Mouse (Mus musculus) neural tube, embryonic 11.5 days (tissue): ENCODE results near the gene Scgb1c1. TPM values are rescaled to one million over a fixed set of nuclear protein-coding genes. Genes with fewer than 3 reads are reported as not detected.

Experiments used
- ATAC-seq: fragments of 200-750 bp; cut with Nextera tagmentation; 2 replicates; pipeline ENCODE4 v1.8.0; 2017; ENCODE audit warnings: moderate number of reproducible peaks, mild to moderate bottlenecking, moderate TSS enrichment, moderate library complexity; ENCODE audit not compliant: insufficient read depth, low FRiP score, low TSS enrichment
- DNase-seq: peaks from one replicate; pipeline ENCODE4 v3.0.0-alpha.2; 2015; ENCODE audit warnings: low spot score
- H3K27ac ChIP-seq: fragments of 300-500 bp; sonication (generic); 2 replicates; pipeline ENCODE4 v1.5.1; 2014; ENCODE audit warnings: low read depth, mild to moderate bottlenecking, low read length
- H3K27me3 ChIP-seq: fragments of 300-500 bp; sonication (generic); 2 replicates; pipeline ENCODE4 v1.6.1; 2014; ENCODE audit warnings: mild to moderate bottlenecking, low read length, mixed read lengths; ENCODE audit not compliant: control insufficient read depth, insufficient read depth
- H3K36me3 ChIP-seq: fragments of 300-500 bp; sonication (generic); 2 replicates; pipeline ENCODE4 v1.6.1; 2014; ENCODE audit warnings: mild to moderate bottlenecking, low read length, moderate library complexity, mixed read lengths; ENCODE audit not compliant: control insufficient read depth, insufficient read depth
- H3K4me1 ChIP-seq: fragments of 300-500 bp; sonication (generic); 2 replicates; pipeline ENCODE4 v1.6.1; 2014; ENCODE audit warnings: low read length, mixed read lengths; ENCODE audit not compliant: control insufficient read depth, insufficient read depth
- H3K4me2 ChIP-seq: fragments of 300-500 bp; sonication (generic); 2 replicates; pipeline ENCODE4 v1.6.1; 2014; ENCODE audit warnings: low read depth, mild to moderate bottlenecking, moderate library complexity
- H3K4me3 ChIP-seq: fragments of 300-500 bp; sonication (generic); 2 replicates; pipeline ENCODE4 v1.5.1; 2014; ENCODE audit warnings: low read depth, low read length
- H3K9ac ChIP-seq: fragments of 300-500 bp; sonication (generic); 2 replicates; pipeline ENCODE4 v1.6.1; 2014; ENCODE audit warnings: mild to moderate bottlenecking, low read length
- H3K9me3 ChIP-seq: fragments of 300-500 bp; sonication (generic); 2 replicates; pipeline ENCODE4 v1.6.1; 2016; ENCODE audit warnings: low read length; ENCODE audit not compliant: control insufficient read depth
- WGBS: fragments of 180-500 bp; shearing (Covaris S2); extraction: QIAGEN DNeasy Blood & Tissue Kit; methylation state at CpG from one replicate; pipeline ENCODE4 v1.1.7; 2014; 5-methylcytosine and 5-hydroxymethylcytosine counted together
- polyA plus RNA-seq: library from polyadenylated mRNA; unstranded; fragments of >200 nt; fragmentation: Nextera tagmentation; extraction: Ambion mirVana; gene quantifications from 2 replicates; pipeline ENCODE4 v1.2.1, GENCODE M21; 2014

Scgb1c1 gene
- not detected in 2 replicates for polyA plus RNA-seq

DNA sequence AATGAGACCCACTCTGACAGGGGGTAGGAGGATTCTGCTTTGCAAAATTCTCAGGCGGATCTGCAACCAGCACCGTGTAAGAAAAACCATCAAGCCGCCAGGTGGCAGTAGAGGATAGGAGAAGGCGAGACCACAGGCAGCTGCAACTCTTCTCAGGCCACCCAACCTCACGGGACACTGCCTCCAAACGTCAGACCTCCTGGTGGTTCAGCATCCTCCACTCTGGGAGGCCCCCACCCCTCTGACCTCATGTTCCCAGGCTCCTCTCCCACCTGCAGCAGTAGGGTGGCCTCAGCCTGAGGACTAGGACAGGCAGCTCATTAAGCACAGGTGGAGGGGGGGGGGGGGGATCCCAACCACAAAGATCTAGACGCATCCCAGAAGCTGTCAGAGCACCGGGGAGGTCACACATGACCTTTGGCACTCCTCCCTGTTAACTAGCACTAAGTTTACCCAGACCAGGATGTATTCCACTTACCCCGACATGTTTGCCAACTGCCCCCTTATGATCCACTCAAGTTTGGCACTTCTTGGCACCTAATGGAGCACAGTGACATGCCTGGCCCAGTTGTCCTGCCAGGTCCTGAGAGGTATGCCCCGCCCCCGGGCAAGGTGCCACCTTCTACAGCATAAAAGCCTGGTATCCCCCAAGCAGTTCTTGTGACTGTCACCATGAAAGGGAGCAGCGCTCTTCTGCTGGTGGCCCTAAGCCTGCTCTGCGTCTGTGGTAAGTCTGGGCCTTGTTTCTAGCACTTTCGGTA, at the start of gene Scgb1c1:
Gene Scgb1c1, plus strand, starts transcription at position 643 of the 761 bp plus-strand sequence.
- no peaks in the 10 kb centered on the region for H3K36me3 ChIP-seq
- ATAC-seq (peak; percentile 85), DNase-seq (peak; percentile 89)
- H3K4me3 ChIP-seq, result no peak within 1 kb of the TSS
- no peak within 1 kb of the TSS for H3K27ac ChIP-seq
- WGBS, result 34% methylated on average over 14 of the region's 14 CpGs
- 0 out of 2 replicates have a peak, but pooled peaks cover 4% of the 10 kb centered on the region for H3K27me3 ChIP-seq
- H3K4me1 ChIP-seq, result no peaks in the 10 kb centered on the region
- H3K4me2 ChIP-seq, result no peak within 1 kb of the TSS
- no peak within 1 kb of the TSS for H3K9ac ChIP-seq
- no peaks in the 10 kb centered on the region for H3K9me3 ChIP-seq

DNA sequence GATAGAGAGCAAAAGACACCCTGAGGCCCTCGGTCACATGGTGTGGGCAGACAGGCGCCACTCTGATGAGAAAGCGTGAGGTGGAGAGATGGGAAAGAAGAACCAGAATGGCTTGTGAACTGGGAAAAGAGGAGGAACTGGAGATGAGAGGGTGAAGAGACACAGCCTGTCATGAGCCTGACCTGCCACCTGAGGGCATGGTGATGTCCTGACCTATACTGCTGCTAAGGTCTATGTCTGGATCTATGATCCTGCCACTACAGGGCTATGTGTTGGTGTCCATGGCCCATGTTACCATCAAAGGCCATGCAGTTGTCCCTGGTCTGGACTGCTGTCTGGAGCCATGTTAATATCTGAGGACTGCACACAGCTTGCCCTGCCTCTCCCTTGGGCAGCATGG, 47.7 kb upstream of the Scgb1c1 start:
- Histone ChIP-seq H3K27ac (no peak overlapping the region), H3K4me1 (no peaks in the 10 kb centered on the region), H3K27me3 (no peaks in the 10 kb centered on the region), H3K4me2 (no peak overlapping the region), H3K9ac (no peak overlapping the region), H3K9me3 (no peaks in the 10 kb centered on the region), H3K36me3 (no peaks in the 10 kb centered on the region), H3K4me3 (no peak overlapping the region)
- no peak for DNase-seq
- no peak for ATAC-seq
- 87% methylated on average over 3 of the region's 3 CpGs for WGBS

DNA sequence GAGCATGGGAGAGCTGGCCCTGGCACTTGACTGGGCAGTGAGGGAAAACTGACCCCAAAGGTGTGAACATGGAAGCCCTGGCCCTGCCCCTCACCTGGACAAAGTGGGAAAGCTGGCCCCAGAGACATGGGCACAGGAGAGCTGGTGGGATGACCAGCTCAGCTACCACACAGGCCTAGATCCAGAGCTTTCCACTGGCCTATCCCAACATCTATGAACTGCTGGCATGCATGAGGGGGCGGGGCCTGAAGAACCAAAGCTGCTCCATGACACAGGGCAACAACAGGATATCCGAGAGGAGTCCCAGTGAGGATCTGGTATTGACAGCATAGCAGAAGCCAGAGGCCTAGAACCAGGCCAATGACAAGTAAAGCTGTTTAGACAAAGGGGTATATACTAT, 47.1 kb upstream of the Scgb1c1 start:
- Histone ChIP-seq H3K36me3 (no peaks in the 10 kb centered on the region), H3K27me3 (no peaks in the 10 kb centered on the region), H3K4me3 (no peak overlapping the region), H3K27ac (no peak overlapping the region), H3K4me1 (no peaks in the 10 kb centered on the region), H3K9ac (no peak overlapping the region), H3K4me2 (no peak overlapping the region), H3K9me3 (no peaks in the 10 kb centered on the region)
- DNase-seq, result no peak
- no peak for ATAC-seq
- 74% methylated on average over 2 of the region's 2 CpGs for WGBS

DNA sequence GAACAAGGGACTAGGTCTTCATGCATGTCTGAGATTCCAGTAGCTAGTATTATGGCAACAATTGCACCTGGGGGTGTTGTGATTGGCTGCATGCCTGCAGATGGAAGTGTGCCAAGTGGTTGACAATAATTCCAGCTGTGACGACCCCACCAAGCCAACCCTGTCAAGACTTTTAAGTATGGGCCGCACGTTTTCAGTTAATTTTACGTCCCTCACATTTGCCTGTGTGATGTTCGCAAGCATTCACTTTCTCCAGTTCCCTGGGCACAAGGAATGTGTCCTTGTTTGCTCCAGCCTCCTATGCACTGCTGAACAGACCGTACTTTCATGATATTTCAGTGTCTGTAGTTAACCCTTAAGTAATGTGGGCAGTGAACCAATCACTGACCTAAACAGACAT, 42.7 kb upstream of the Scgb1c1 start:
- H3K36me3 ChIP-seq, result no peaks in the 10 kb centered on the region
- WGBS, result 81% methylated on average over 6 of the region's 6 CpGs
- no peak overlapping the region for H3K4me2 ChIP-seq
- no peaks in the 10 kb centered on the region for H3K27me3 ChIP-seq
- H3K4me1 ChIP-seq, result no peaks in the 10 kb centered on the region
- H3K9ac ChIP-seq, result no peak overlapping the region
- no peak overlapping the region for H3K4me3 ChIP-seq
- ATAC-seq (no peak), DNase-seq (no peak)
- no peaks in the 10 kb centered on the region for H3K9me3 ChIP-seq
- no peak overlapping the region for H3K27ac ChIP-seq

DNA sequence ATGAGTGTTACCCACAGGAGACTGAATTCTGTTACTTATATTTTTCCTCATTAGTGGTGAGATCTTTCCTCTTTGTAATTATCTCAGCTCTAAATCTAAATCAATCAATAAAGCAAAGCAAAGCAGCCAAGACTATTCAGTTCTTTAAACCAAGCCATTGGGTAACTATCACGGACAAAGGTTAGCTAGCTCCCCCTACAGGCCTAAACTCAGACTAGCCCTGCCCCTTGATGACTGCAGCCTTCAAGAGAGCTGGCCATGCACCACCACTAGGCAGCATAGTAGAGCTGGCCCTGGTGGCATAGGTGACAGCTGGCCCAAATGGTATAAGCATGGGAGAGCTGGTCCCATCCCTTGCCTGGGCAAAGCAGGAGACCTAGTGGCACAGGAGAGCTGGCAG, 39.6 kb upstream of the Scgb1c1 start:
- Histone ChIP-seq H3K4me3 (no peak overlapping the region), H3K4me2 (no peak overlapping the region), H3K36me3 (no peaks in the 10 kb centered on the region), H3K9ac (no peak overlapping the region), H3K9me3 (no peaks in the 10 kb centered on the region), H3K27me3 (no peaks in the 10 kb centered on the region), H3K4me1 (no peaks in the 10 kb centered on the region), H3K27ac (no peak overlapping the region)
- DNase-seq (peak; percentile 13), ATAC-seq (no peak)
- WGBS, result 17% methylated on average over 1 of the region's 1 CpGs

DNA sequence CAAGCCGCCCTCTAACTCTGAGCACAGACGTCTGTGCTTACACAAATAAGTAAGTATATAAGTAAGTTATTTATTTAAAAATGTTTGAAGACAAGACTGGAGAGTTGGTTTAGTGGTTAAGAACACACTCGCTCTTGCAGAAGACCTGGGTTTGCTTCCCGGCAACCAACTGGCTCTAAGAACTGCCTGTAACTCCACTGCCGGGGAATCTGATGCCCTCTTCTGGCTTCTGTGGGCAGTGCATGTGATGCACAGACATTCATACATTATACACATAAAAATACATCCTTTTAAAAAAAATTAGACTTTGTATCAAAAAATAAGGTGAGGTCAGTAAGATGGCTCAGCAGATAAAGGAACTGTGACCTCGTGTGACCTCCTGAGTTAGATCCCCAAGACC, 34.9 kb upstream of the Scgb1c1 start:
- H3K36me3 ChIP-seq, result no peaks in the 10 kb centered on the region
- no peak for ATAC-seq
- no peak for DNase-seq
- no peak overlapping the region for H3K4me2 ChIP-seq
- no peaks in the 10 kb centered on the region for H3K27me3 ChIP-seq
- no peaks in the 10 kb centered on the region for H3K9me3 ChIP-seq
- no peak overlapping the region for H3K4me3 ChIP-seq
- no peaks in the 10 kb centered on the region for H3K4me1 ChIP-seq
- no peak overlapping the region for H3K27ac ChIP-seq
- WGBS, result 91% methylated on average over 6 of the region's 6 CpGs
- H3K9ac ChIP-seq, result no peak overlapping the region

DNA sequence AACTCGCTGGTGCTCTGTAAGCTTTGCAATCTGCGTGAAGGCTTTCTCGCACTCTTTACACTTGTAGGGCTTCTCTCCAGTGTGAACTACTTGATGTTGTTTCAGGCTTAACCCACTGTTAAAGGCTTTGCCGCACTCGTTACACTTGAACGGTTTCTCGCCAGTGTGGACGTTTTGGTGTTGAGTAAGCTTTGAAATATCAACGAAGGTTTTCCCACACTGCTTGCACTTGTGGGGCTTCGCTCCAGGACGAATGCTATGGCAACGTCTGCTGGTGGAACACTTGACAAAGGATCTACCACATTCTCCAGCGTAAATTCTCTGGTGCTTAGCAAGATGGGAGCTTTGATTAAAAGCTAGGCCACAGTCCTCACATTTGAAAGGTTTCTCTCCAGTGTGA, 33.6 kb upstream of the Scgb1c1 start:
- Histone ChIP-seq H3K4me2 (no peak overlapping the region), H3K9me3 (no peaks in the 10 kb centered on the region), H3K27ac (no peak overlapping the region), H3K27me3 (no peaks in the 10 kb centered on the region), H3K36me3 (no peaks in the 10 kb centered on the region), H3K4me1 (no peaks in the 10 kb centered on the region), H3K9ac (no peak overlapping the region), H3K4me3 (no peak overlapping the region)
- DNase-seq, result no peak
- 90% methylated on average over 13 of the region's 13 CpGs for WGBS
- no peak for ATAC-seq

DNA sequence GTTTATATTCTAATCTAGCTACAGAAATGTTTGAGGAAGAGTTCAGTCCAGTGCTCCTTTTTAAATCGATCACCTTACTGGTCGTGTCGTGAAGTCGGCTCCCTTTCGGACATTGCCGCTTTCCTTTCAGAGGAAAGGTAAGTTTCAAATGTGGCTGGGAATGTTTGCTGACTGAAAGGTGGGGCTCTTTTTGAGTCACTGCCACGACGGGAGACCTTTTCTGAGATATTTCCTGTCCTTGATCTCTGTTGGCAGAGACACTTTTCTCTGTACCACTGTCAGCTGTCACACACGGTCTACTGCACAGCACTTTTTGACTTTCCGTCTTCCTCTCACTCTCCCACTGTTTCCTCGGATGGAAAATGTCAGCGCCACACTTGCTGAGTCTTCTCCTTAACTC, 32.5 kb upstream of the Scgb1c1 start:
- Histone ChIP-seq H3K27ac (no peak overlapping the region), H3K4me2 (no peak overlapping the region), H3K4me3 (no peak overlapping the region), H3K27me3 (no peaks in the 10 kb centered on the region), H3K9me3 (no peaks in the 10 kb centered on the region), H3K4me1 (no peaks in the 10 kb centered on the region), H3K9ac (no peak overlapping the region), H3K36me3 (no peaks in the 10 kb centered on the region)
- ATAC-seq (no peak), DNase-seq (no peak)
- 91% methylated on average over 12 of the region's 12 CpGs for WGBS

DNA sequence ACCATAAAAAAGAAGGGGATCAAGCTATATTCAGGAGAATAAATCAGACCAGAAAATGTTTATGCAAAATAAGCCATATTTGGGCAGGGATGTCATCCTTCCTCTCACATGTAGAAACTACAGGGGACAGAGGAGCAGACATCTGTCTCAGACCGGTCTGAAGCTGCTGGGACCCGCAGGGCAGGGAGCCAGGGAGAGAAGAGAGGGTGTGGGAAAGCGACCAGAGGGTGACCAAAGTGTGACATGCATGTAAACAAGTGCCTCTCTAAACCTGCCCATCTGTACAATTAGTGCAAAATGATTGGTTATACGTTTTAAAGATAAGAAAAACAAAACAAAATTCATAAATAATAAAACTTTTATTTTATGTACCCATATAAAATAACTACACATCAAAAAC, 25.2 kb upstream of the Scgb1c1 start:
- no peaks in the 10 kb centered on the region for H3K27me3 ChIP-seq
- DNase-seq, result no peak
- no peak overlapping the region for H3K4me2 ChIP-seq
- ATAC-seq, result no peak
- no peaks in the 10 kb centered on the region for H3K9me3 ChIP-seq
- no peak overlapping the region for H3K27ac ChIP-seq
- 86% methylated on average over 4 of the region's 4 CpGs for WGBS
- no peak overlapping the region for H3K9ac ChIP-seq
- no peaks in the 10 kb centered on the region for H3K4me1 ChIP-seq
- no peaks in the 10 kb centered on the region for H3K36me3 ChIP-seq
- no peak overlapping the region for H3K4me3 ChIP-seq
